Mouse (Mus musculus) erythroblast, embryonic 14.5 days (primary cell): Measurements from ENCODE around the gene Akap6.

Experiments
- GATA1 ChIP-seq: IDR thresholded peaks from 2 replicates; pipeline ENCODE4 v1.6.1; 2012; ENCODE audit warnings: low read length, inconsistent platforms, mixed read lengths
- TAL1 ChIP-seq: IDR thresholded peaks from 3 replicates; pipeline ENCODE4 v1.6.1; 2012; ENCODE audit warnings: low read length, inconsistent platforms, mixed read lengths

DNA sequence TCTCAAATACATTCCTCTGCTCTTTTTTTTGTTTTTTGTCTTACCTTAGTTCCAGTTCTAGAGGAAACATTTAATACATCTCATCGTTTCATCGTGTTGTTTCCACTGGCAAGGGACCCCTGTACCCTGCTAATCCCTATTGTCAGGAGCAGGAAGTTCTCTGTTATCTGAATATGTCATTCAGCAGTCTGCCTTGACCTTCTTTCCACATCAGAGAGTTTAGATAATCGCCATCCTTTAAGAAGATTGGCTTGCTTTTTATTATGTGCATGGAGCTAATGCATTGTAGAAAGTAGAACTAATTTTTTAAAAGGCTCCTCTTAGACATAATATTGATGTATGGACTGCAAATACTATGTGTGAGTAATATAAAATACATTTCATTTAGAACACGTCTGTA, 58.7 kb downstream of the Akap6 start:
- TF ChIP-seq TAL1 (no peak), GATA1 (no peak)
